Mouse (Mus musculus) layer of hippocampus, adult 8-10 months (tissue): Measurements from ENCODE around the gene Rab25. TPM values are rescaled to one million over a fixed set of nuclear protein-coding genes. Genes with fewer than 3 reads are reported as not detected.

Experiments
- DNase-seq, 2 experiments: peaks; one replicate each; pipeline ENCODE4 v3.0.0; 2022; ENCODE audit warnings: low spot score in 2 of 2
- total RNA-seq, 4 experiments: library from RNA; stranded (reverse); gene quantifications; 2 replicates each; pipeline ENCODE4 v1.2.4; 2022

Rab25 gene
- total RNA-seq, 4 experiments from 2014 or later = 1.5 TPM; not detected in 3

DNA sequence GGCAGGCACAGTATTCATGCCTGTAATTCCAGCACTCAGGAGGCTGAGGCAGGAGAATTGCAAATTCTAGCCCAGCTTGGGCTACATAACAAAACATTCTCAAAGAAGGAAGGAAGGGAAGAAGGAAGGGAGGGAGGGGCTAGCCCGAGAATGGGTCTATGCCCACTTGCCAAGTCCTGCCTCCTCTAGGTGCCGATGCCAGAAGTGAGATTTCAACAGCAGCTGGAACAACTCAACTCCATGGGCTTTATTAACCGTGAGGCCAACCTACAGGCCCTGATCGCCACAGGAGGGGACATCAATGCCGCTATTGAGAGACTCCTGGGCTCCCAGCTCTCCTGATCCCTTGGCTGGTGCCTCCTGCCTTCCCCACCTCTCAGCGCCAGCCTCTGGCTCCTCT is 19.8 kb upstream of the Rab25 start:
- DNase-seq = no peak

DNA sequence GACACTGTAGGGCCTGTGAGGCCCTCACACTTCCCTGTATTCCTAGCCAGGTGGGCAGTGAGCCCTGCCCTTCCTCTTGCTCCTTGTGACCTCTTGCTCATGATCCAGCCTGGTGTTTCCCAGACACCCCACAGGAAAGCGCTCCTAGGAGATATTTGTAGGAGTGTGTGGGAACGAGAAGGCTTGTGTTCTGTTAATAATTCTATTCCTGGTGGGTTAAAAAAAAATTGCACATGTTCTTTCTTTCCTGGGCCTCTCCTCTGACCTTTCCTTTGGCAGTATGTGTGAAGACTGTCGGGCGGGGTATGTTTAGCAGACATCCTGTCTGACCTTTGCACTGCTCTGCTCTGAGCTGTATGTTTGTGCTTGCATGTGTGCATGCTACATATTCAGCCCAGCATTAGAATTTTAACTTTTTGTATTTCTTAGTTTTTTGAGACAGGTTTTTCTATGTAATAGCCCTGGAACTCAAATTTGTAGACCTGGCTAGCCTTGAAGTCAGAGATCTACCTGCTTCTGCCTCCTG is 18.5 kb upstream of the Rab25 start:
- no peak for DNase-seq

DNA sequence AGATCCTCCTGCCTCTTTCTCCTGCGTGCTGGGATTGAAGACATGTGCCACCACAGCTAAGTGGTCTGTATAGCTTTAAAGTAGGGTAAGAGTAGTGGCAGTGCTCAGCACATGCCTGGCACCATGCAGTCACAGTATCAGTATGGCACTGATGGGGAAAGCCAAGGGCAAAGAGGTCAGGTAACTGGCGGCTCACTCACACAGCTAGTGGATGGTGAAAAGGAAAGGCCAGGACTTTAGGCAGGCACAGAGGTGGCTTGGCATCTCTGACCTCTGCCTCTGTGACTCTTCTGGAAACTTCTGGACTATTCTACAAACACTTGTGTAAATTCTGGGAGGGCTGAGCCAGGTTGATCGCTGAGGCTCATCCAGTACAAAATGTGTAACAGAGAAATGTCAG is 18.0 kb upstream of the Rab25 start:
- DNase-seq = no peak

DNA sequence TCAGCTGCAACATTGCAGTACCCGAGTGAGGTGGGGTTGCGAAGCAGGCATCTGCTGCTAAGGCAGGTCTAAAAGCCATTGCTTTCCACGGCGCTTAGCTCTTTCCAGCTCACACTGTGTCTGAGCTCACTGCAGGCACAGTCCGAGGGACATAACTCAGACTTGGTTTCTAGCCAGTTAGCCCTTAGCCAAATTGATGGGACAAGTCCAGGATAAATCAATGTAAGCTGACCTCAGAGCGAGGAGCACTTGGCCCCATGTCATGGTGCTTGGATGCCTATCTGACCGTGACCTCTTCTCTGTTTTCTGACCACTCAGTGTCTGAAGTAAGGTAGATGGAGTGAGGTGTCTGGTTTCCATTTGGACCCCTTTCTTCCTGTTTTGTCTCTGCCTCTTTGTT is 15.9 kb upstream of the Rab25 start:
- no peak for DNase-seq

DNA sequence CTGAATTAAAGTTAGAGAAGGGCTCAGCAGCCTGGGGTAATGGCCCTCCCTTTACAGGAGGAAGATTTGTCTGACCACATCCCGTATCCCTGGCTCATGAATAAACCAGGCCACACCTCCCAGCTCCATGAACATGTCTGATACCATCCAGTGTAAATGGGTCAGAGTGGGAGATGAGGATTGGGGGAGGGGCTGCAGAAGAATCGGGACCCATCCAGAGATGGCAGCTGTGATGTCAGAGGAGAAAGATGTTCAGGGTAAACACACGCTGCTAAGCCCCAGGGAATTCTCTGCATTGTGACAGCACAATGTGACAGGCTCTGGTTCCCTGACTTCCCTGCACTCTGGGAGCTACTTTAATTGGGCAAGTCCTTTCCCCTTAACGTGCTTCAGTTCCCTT is 15.3 kb upstream of the Rab25 start:
- DNase-seq = no peak

DNA sequence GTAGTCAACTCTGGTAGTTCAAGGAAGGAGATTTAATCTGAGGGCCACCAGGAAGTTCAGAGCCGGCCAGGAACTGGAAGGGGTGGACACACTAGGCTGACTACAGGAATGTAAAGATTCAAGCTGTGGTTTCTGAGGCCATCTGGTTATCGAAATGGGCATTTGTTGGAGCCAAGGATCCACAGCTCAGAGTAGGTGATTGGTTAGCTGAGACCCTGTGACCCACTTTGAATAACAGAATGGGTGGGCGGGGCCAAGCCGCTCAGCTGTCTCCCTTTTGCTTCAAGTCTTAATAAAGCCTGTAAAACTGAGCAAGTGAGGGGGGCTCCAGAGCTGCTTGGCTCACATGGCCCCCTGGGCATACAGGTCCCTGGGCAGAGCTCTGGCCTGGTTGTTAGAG is 13.9 kb upstream of the Rab25 start:
- no peak for DNase-seq

DNA sequence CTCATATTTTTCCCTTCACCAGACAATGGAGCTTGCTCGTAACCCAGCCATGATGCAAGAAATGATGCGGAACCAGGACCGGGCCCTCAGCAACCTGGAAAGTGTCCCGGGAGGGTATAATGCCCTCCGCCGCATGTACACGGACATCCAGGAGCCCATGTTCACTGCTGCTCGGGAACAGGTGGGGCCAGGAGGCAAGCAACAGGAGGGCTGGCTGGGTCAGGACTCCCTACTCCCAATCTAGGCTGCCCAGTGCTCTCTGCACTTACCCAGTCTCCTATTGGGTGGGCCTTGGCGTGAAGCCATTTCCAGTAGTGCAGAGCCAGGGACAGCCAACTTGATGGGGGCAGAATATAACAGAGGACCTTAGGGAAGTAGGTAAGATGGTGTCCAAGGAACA is 11.5 kb upstream of the Rab25 start:
- no peak for DNase-seq

DNA sequence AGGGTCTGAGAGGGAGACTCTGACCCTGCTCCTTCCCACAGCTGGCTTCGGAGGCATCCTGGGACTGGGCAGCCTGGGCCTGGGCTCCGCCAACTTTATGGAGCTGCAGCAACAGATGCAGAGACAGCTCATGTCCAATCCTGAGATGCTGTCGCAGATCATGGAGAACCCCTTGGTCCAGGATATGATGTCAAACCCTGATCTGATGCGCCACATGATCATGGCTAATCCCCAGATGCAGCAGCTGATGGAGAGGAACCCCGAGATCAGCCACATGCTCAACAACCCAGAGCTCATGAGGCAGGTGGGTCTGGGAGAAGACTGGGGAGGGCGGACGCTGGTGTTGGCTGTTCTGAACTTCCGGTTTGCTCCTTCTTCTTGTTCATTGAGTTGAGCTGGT is 8.5 kb upstream of the Rab25 start:
- no peak for DNase-seq

DNA sequence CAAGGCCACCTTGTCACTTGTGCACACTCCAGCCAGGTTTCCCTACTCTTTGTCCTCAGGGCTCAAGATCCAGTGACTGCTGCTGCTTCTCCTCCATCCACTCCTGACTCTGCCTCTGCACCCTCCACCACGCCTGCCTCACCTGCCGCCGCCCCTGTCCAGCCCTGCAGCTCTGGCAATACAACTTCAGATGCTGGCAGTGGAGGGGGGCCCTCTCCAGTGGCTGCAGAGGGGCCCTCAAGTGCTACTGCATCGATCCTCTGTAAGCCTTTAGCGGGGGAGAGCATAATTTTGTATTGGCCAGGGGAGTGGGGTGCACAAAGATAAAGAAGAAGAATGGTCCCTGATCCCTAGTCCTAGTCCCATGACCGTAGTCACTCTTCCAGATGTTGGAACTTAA is 7.6 kb upstream of the Rab25 start:
- DNase-seq = no peak

DNA sequence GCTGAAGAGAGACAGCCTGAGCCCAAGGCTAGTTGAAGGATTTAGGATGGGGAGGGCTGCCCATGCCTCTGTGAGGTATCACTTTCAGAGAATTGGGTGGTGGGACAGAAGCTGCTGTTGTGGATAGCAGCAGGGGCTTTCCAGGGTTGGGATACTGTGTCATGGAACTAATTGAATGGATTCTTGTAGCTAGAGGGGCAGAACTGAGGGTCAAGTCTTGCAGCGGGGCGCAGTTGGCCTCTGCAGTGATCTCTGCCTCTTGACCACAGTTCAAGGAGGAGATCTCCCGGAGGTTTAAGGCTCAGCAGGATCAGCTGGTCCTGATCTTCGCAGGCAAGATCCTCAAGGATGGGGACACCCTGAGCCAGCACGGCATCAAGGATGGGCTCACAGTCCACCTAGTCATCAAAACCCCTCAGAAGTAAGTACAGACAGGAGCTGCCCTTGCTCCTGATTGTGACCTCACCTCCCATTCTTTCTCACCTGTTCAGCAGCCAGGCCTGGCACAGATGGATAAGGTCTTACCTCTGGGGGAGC is 7.0 kb upstream of the Rab25 start:
- no peak for DNase-seq

DNA sequence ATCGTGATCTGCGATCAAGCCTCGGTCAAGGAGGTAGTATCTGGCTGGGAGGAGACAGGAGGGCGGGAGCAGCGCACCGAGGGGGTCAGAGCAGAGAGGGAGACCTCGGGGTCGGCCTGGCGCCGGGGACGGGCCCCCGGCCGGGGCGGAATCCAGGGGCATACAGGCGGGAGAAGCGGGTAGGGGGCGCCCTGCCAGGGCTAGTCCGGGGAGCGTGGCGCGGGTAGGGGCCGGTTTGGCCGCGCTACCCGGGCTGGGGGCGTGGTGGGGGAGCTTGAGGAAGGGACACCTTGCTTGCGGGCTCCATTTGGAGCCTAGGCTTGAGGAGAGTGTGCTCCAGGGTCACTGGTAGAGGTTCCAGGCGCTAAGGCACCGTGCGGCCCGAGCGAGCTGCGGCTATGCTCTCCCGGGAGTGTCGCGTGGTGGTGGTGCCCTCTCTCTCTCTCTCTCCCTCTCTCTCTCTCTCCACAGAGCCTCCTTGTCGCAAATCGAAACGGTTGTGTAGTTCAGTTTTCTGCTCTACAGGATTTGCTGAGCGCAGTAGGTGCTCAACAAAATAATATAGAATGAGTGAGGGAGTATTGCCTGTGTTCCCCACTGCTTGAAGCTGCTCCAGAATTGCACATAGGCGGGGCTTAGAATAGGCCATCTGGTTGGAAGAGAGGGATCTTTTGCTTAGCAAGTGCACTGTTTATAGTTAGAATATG is 5.9 kb upstream of the Rab25 start:
- DNase-seq = peak; percentile 34 to 57

DNA sequence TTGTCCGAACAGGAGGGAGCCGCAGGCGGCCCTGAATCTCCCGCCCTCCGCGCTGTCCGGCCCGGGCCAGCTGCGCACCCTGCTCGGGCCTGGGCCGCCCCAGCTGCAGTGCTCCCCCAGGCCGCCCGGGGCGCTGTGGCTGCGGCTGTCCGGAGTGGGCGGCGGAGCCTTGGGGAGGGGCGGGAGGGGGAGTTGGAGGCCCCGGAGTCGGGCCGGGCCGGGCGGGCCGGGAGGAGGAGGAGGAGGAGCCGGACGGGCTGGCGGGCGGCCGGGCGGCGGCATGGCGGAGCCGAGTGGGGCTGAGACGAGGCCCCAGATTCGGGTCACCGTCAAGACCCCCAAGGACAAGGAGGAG is 5.4 kb upstream of the Rab25 start, which contains the start of gene Ubqln4:
TSS of gene Ubqln4 (plus strand) at position 234 of the 355 bp plus-strand sequence.
- peak; percentile 63 to 85 for DNase-seq

DNA sequence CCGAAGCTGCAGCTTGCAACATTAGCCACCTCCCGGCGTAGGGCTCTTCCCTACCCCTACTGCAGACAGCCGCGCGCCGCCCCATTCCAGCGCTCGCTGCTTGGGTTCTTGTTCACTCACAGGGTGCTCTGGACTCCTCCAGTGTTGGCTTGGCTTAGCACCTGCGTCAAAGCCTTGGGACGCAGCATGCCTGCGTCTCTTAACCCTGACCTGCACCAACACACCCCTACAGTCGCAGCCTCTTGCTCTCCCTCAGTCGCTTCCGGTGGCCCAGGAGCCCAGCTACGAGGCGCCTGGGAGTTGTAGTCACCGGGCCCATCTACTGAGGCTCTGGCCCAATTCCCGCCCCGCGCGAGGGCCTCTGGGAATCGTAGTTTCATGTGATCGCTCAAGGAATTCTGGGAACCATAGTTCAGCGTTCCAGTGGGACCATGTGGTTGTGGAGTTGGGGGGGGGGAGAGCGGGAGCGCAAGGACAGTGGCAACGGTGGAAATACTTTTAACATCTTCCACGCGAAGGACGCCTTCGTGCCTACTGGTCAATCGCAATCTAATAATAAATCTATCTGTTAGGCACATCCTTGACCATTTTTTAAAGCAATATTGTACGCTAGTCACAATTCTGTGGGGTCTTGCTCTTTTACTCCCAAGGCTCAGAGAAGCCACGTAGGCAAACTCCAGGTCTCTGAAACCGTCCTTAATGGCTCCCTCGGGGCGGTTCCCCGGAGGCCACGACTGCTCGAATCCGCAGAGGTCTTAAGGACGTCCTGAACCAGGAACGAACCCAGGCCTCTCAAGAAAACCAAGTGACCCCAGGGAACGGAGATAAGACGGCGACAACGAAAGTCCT is 4.8 kb upstream of the Rab25 start, which contains the start of gene Lamtor2:
TSS of gene Lamtor2 (minus strand) at position 399 of the 849 bp plus-strand sequence.
- DNase-seq = peak; percentile 97 to 98

DNA sequence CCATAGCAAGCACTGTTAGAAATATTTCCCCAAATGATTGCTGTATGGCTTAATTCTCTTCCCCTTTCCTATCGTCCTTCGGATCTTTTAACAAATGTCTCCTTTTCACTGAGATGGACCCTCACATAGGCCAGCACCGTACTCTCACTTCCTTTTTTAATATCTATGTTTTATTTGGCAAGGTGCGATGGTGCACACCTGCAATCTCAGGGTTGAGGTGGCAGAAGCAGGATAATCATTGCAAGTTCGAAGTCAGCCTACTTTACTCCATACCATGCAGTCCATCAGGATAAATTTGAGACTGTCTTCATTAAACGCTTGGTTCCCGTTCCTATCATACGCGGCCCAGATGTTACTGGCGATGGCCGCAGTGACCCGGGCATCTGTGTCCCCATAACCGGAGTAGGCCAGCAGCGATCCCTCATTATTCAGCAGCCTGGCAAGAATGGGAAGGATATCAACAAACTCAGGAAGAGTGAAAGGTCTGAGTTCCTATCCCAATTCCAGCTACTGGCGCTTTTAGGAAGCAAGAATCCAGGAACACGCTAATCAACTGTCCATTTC is 4.1 kb upstream of the Rab25 start:
- no peak for DNase-seq

DNA sequence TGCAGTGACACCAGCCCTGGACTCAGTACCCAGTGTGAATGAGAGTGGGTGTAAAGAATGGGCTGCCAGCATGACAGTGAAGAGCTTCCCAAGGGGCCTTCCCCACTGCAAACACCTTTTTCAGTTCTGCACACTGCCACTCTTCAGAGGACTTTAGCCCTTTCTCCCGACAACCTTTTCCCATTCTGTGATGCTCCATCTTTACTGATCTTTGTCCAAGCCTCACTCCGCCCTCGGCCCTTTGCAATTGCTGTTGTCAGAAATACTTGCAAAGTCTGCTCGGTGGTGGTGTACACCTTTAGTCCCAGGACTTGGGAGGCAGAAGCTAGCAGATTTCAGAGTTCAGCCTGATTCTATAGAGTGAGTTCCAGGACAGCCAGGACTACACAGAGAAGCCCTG is 3.5 kb upstream of the Rab25 start:
- no peak for DNase-seq

DNA sequence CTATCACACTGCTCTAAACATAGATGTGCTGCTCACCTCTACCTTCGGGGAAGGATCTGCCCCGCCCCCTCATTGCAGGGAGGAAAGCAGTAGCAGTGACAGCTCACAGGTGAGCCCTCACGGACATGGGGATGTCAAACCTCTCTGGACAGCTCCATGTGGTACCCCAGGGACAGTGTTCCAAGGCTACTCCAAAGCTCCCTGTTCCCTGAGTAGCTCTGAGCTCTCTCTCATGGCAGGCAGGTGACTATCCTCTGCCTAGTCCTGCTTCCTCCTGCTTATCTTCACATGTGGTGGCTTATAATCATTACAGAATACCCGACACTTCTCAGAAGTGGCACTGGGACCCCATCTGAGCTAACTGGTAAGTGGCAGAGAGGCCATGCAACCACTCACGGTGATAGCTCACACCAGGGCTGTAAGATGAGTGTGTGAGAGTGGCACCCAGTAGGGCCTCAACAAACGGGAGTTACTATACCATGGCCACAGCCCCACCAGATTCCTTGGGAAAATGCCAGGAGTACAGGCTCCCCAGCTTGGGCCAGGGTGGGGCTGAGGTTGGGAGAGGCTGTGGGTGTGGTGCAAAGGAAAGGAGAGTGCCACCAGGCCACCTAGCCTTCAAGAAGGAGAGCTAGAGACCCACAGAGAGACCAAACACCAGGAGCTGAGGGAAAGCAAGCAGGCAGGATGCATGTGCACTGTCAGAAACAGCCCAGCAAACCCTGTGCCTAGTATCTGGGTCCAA is 1.3 kb downstream of the Rab25 start:
- DNase-seq = no peak

DNA sequence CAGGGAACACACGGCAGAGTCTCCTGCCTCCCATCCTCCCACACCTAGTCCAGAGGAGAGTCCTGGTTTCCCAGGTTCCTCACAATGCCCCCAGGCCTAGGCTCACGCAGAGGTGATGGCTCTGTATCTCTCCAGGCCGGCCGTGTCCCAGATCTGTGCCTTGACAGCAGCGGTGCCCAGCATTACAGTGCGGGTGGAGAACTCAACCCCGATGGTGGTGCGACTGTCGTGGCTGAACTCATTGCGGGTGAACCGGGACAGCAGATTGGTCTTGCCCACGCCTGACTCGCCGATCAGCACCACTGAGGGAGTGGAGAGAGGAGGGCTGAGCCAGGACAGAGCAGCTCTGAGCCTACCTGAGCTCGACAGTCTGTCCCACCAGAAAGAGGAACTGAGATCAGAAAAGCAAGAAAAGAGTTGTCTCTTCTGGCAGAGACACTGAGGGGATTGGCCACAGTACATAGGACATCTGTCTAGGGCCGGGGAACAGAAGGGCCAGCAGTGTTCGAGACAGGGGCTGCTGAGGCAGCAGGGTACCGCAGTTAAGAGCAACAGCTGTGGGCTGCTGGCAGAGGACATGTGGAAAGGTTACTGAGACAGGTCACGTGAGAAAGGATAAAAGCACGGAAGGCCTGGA is 3.0 kb downstream of the Rab25 start:
- DNase-seq = no peak

DNA sequence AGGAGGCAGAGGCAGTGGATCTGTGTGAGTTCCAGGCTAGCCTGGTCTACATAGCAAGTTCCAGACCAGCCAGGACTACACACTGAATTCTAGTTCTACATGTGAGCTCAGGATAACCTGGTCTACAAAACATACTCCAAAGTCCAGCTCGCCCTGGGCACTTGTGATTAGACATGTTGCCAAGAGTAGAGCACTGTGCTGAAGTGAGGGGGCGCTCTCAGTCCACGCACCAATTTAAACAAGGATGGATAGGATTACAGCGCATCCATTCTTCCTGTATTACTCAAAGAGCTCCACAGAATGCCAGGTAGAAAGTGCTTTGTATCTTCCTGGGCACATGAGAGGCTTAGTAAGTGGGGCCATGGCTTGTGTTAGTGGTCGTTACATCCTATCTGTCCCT is 3.6 kb downstream of the Rab25 start:
- no peak for DNase-seq

DNA sequence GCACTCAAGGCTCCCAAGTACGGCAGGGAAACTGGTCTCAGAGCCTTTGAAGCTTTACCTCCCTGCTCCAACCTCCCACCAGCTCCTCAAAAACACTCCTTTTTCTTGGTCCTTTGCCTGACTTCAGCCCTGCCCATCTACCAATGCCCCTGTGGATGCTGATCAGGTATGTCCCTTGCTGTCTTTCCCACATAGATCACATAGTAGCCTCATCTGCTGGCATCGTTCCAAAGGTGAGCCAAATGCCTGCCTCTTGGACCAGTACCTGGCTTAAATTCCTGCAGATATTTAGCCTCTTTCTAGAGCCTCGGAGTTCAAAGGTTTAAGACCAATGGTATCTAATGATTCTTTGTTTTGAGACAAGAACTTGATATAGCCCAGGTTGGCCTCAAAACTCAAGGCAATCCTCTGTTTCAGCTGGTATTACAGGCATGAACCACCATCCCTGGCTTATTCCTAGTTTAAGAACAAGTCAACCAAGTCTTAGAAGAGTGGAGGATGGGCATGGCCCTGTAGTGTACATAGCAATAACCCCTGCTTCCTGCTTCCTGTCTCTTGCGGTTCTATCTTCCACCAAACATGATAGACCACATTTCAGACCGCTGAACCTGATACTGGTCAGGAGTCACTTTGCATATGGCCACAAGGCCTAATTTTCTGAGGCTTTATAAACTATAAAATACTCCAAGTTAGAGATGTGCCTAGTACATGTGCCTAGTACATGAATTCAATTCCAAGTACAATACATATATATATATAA is 4.3 kb downstream of the Rab25 start:
- DNase-seq = no peak

DNA sequence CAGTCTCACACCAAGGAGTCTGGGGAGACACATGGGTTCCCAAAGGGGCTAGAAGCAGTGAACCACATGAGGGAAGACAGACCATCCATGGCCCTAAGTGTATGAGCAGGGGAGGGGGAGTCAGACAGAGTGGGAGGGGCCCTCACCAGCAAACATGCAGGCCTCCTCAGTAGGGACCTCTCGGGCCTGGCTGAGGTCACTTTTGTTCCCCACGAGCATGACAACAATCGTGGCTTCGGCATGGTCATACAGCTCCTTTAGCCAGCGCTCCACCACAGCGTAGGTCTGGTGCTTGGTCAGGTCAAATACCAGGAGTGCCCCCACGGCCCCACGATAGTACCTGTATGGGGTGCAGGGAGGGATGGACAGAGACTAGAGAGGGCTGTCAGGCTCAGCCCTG is 4.9 kb downstream of the Rab25 start:
- DNase-seq = no peak
